Mouse (Mus musculus) cortical plate, adult 2 months (tissue): ENCODE measurements at regions not wholly inside any gene's neighbourhood (a gene's known extent, or its start where the extent isn't known, plus 50 kb on each side); places are given as distances from the start of the nearest gene placed in this dataset.

Source experiments
- CTCF ChIP-seq: fragments of 200-500 bp; IDR thresholded peaks from 2 replicates; pipeline ENCODE4 v1.5.1; 2011; ENCODE audit warnings: mild to moderate bottlenecking, control low read depth, low read length; ENCODE audit not compliant: insufficient read depth; ENCODE audit errors: extremely low read depth
- POLR2A ChIP-seq: fragments of 200-500 bp; IDR thresholded peaks from 2 replicates; pipeline ENCODE4 v1.6.1; 2011; ENCODE audit warnings: mild to moderate bottlenecking, low read length, control low read depth; ENCODE audit not compliant: insufficient read depth; ENCODE audit errors: extremely low read depth

DNA sequence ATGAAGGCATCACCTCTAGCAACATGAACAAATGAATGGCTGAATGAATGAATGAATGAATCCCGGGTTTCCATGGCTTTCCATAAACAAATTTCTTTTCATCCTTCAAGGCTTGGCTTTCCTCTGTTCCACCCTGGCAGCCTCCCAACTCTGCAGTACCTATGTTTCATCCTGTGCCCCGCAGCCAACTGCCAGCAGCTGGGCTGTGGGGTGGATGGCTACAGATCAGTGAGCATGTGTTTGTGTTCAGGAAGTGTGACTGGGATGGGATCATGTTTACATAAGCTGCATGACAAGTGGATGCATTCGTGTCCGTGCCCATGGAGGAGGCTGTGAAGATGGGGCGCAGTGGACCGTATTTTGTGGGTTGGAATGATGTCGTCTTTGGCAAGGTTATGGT is 200.5 kb upstream of the Sulf2 start:
- no peak for TF ChIP-seq CTCF
- TF ChIP-seq POLR2A = no peak
